Mouse (Mus musculus): ENCODE results near the gene BC061237. TPM values are rescaled to one million over a fixed set of nuclear protein-coding genes. Genes with fewer than 3 reads are reported as not detected.
"Not testable (repeated sequence)": the region's sequence is repeated elsewhere in the genome, so short reads cannot be mapped to it uniquely, and the experiment has no call there.

The BC061237 gene
- not detected for total RNA-seq (2021)
- long read RNA-seq, experiment 1: 0 reads
- long read RNA-seq, experiment 2: 0 reads

DNA sequence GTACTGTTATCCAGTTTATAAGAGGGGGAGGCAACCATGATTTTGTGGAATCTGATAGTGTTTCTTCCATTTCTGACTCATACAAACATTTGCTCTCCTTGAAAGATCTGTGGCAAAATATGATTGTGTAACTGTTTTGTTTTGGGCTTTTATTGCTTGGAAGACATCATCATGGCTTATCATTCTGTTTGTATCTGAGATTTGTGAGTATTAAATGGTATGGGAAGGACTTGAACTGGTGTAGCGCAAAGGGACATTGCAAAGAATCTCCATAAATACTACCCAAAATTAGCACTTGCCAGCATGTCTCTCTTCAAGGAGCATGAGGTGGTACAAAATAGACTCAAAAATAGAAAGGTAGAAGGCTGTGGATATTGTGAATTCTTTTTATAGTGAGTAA, at the start of gene BC061237:
TSS of gene BC061237 (plus strand) at position 301 of the 400 bp plus-strand sequence.
- DNase-seq: not testable (repeated sequence)

DNA sequence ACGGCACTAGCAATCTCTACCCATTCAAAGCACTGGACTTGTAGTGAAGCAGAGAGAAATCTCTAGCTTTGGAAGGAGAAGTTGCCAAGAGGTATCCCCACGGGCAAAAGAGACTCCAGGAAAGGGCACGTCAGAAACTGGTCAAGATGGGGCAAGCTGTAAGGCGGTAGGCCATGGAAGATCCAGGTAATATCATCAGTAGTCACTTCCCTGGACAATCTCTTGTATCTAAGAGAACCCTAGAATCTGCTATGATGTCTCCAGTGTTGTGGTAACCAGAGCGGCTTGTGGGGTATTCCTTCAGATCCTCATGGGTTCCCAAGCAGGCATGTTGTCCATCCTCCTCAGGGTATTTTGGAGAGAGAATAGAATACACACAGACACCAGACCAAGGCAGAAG, 25.7 kb downstream of the BC061237 start, which contains the start of gene Gm17093:
TSS of gene Gm17093 (plus strand) at position 301 of the 400 bp plus-strand sequence.
- DNase-seq: not testable (repeated sequence)

DNA sequence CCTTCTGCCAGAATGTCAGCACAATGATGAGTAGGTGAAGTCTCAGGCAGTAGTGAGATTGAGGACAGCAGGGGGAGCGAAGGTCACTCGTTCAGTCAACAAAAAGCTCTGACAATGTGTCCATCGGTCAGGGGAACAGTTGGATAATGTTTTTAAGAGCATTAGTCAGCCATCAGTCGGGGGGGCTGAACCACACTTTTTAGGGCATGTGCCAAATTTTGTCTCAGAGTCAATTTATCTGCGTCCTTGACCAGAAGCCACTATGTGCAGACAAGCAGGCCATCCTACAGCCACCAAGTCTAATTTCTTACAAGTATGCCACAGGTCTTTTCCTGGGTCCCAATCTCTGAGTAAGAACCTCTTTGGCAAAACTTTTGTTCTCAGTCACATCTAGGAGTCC, 55.7 kb downstream of the BC061237 start:
- not testable (repeated sequence) for DNase-seq

Other genes with a start within 250 kb of the BC061237 start
- gene Gm8220, start 206.9 kb upstream of the BC061237 start, total RNA-seq (2021): not detected
- not detected for gene Gm5930, start 153.9 kb upstream of the BC061237 start, total RNA-seq (2021)
- gene Gm8229, start 127.1 kb upstream of the BC061237 start, total RNA-seq (2021): not detected
- gene Gm3371, start 81.8 kb upstream of the BC061237 start, total RNA-seq (2021): not detected
- gene Gm8232, start 58.8 kb upstream of the BC061237 start, total RNA-seq (2021): not detected
- gene Gm17093, start 25.8 kb downstream of the BC061237 start, total RNA-seq (2021): not detected
- not detected for gene Gm8247, start 90.7 kb downstream of the BC061237 start, total RNA-seq (2021)
- gene Gm5624, start 135.5 kb downstream of the BC061237 start, total RNA-seq (2021): not detected
- not detected for gene Gm8257, start 214.0 kb downstream of the BC061237 start, total RNA-seq (2021)